Mouse (Mus musculus): ENCODE measurements around the gene Pex16. TPM values are rescaled to one million over a fixed set of nuclear protein-coding genes. Genes with fewer than 3 reads are reported as not detected.

Gene Pex16
- total RNA-seq, 1 experiment from 2014 or later, result 237 TPM

DNA sequence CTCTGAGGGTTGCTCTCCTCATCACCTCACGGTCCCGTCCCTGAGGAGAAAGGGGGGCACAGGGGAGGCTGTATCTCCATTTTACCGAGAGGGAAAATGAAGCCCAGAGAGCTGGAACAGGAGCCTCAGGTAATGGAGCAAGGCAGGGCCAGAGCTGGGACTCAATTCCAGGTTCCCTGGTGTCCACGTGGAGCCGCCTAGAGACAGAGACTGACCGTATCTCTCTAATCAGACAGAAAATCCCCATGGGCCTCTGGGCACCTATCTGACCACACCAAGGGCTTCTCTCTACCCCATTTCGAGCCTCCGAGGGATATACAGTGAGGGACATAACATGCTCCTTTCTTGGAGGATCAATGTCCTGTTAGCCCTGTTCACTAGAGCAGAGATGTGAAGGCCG lies 48.7 kb downstream of the Pex16 start:
- DNase-seq, result no peak

DNA sequence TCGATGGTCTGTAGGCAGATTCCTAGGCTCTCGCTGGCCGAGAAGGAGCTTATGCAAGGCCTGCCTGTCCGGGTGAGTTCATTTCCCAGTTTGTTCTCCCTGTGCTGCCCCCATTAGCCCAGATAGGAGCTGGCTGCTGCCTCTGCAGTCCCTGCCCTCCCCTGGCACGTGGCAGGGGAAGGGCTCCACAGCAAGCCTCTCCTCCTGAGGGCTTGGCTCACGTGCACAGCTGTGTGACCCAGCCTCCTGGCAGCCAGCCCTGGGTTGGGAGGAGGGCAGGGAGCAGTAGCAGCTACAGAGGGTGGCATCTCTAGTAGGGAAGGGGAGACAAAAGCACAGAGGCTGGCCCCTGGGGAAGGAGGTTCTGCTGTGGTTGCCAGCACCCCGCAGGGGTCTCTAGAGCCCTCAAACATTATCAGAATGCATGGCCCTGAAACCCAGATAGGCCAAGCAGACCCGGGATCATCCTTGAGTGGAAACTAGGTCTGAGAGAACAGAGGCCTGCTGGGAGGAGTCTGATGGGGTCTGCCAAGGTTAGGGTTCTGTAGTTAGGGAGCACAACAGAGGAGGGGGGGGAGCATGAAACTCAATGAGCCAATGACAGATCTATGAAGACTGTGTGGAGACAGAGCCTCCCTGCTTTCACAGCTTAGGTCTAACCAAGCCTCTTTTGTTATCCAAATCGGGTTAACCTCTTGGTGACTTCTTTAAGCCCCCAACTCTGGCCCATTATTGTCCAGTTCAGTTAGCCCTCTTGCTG lies 49.4 kb downstream of the Pex16 start:
- DNase-seq, result peak; percentile 99

DNA sequence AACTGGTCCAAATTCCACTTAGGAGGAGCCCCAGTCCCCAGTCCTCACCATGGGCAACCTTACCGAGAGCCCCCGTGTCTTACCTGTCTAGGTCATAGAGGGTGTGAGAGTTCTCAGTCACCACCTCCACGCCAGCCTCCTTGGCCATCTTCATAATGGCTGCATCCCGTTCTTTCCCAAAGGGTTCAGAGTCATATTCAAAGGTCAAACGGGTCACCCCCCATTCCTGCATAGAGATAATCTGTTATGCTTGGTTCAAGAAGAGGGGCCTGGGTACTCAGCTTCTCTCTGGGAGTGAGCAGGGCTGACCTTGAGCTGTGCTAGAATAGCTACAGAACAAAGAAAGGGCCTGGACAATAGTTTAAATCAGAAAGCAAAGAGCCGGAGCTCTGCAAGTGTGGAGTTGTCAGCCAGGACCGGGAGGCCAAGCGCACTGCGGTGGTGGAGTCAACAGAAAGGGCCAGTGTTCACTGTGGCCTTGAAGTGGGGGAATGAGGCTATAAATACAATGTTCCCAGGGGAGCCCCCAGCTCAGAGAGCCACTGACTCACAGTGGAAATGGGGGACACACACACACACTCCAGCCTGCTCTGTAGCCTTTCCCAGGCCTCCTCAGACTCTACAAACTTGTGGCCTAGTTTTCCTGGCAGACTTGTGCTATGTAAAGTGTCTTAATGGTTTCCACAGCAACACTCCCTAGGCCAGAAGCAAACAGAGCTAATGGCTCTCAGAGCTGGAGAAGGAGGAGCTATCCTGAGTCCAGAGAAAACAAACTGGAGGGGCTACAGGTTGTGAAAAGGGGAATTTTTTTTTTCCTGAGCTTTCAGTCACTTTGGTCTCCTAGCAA lies 50.2 kb downstream of the Pex16 start:
- peak; percentile 49 for DNase-seq

DNA sequence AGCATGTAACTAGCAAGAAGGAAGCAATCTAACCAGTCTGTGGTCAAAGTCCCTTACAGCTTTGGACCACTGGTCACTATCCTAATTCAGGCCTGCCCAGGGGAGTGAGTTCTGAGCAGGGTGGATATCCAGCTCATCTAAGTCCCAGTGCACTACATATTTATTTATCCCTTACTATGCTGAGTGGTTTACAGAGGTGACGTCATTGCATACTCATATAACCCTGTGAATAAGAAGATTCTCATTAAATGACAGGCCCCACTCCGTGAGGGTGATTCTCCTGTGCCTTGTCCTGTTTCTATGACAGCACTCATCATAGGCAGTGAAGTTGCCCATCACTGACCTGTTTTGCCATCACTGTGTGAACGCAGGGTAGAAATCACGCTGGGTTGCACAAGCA lies 50.9 kb downstream of the Pex16 start:
- no peak for DNase-seq

DNA sequence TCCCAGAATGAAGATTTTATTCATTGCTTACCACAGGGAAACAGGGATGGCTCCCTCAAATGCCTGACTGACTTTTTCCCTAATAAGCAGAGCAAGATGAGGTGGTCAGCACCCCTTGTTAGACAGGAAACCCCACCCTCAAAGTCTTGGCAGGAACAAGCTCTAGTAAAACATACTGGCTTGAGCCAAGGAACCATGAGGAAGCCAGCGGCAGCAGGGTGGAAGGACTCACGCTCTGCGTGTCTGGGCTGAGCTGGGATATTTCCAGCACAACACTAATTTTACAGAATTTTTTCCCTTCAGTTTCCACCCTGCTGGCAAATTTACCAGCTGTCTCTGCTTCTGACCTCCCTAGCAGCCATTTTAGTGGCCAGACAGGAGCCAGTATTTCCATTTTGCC lies 52.0 kb downstream of the Pex16 start:
- no peak for DNase-seq

DNA sequence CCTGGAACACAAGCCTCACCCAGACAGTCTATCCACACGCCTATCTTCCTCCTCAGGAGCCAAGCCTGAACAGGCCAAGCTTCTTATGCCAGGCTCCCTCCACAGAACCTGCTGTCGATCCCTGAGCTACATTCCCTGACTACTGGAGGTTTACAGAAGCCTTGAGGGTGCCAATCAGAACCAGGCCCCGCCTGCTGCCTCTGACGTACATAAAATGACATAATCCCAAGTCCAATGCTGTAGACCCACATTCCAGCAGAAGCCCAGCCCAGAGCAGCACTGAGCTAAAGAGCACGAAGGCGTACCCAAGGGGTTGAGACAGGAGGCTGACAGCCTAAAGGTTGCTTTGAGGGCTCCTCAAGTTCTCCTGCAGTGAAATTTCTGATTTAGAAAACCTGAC lies 53.4 kb downstream of the Pex16 start:
- peak; percentile 74 for DNase-seq

DNA sequence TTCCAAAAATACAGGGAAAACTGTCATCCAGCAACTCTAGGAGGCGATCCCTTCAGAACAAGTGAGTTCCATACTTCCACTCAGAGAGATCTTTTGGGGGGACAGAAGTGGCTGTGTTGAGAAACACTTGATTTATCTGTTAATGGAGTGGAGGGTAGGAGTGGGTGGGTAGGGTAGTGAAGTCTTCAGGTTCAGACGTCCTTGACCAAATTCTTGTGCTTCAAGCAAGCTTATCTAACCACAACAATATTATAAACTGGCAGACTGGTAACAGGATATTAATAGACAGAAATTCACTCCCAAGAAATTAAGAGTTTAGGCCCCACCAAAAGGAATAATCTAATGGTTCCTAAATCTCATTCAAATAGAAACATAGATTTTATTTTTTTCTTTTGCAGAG lies 55.6 kb downstream of the Pex16 start:
- DNase-seq, result no peak

Small RNA genes within 50 kb of the gene (microRNA-seq; reads per million reads assigned to microRNA genes)
- 0 reads per million in 2 experiments for gene Mir7000

Other genes starting within 250 kb of the Pex16 start
- gene Large2, start 193 bp downstream of the Pex16 start, total RNA-seq (2021), result 2.8 and 4.1 TPM in 2 replicates
- gene 1700029I15Rik, start 7.9 kb downstream of the Pex16 start, total RNA-seq (2021), result 18.7 and 19.1 TPM in 2 replicates
- 27.0 and 30.8 TPM in 2 replicates for gene Mapk8ip1, start 26.6 kb downstream of the Pex16 start, total RNA-seq (2021)
- 35.5 and 44.7 TPM in 2 replicates for gene Cry2, start 59.4 kb downstream of the Pex16 start, total RNA-seq (2021)
- 24.0 and 28.2 TPM in 2 replicates for gene Slc35c1, start 85.9 kb downstream of the Pex16 start, total RNA-seq (2021)
- 12.8 and 13.5 TPM in 2 replicates for gene Chst1, start 225.0 kb downstream of the Pex16 start, total RNA-seq (2021)

All from adrenal gland, postnatal 25 days (tissue).